Mouse (Mus musculus): ENCODE measurements around the gene Slc9a3r2.
"Not testable (repeated sequence)": the region's sequence is repeated elsewhere in the genome, so short reads cannot be mapped to it uniquely, and the experiment has no call there.

Gene Slc9a3r2

GRCm38 (mm10) chr17:24650070-24650616 is at the start of gene Slc9a3r2:
Gene Slc9a3r2 (minus strand): TSS chr17:24650327.
- DNase-seq (ENCODE audit: low spot score) = peak; percentile 67

- DNase-seq (ENCODE audit: low spot score) = no peak
Observed at GRCm38 (mm10) chr17:24699473-24699872, 49.3 kb upstream of the Slc9a3r2 start.

GRCm38 (mm10) chr17:24698715-24699114 is 48.6 kb upstream of the Slc9a3r2 start:
- no peak for DNase-seq (ENCODE audit: low spot score)

- DNase-seq (ENCODE audit: low spot score) = peak; percentile 26
Observed at GRCm38 (mm10) chr17:24697985-24698384, 47.9 kb upstream of the Slc9a3r2 start.

GRCm38 (mm10) chr17:24696011-24696697 is 46.0 kb upstream of the Slc9a3r2 start, which contains the start of the genes Gfer and Noxo1:
Gene Gfer (minus strand): TSS chr17:24696156.
Gene Noxo1 (plus strand): TSS chr17:24696234.
- DNase-seq (ENCODE audit: low spot score) = peak; percentile 89

GRCm38 (mm10) chr17:24695326-24696010 is 45.3 kb upstream of the Slc9a3r2 start:
- DNase-seq (ENCODE audit: low spot score) = peak; percentile 27

- no peak for DNase-seq (ENCODE audit: low spot score)
Observed at GRCm38 (mm10) chr17:24692385-24692784, 42.3 kb upstream of the Slc9a3r2 start.

GRCm38 (mm10) chr17:24689251-24690081 is 39.3 kb upstream of the Slc9a3r2 start, which contains the start of gene Syngr3:
Gene Syngr3 (minus strand): TSS chr17:24689955.
- DNase-seq (ENCODE audit: low spot score) = peak; percentile 35

GRCm38 (mm10) chr17:24687599-24687998 is 37.5 kb upstream of the Slc9a3r2 start:
- no peak for DNase-seq (ENCODE audit: low spot score)

- DNase-seq (ENCODE audit: low spot score) = peak; percentile 64
Observed at GRCm38 (mm10) chr17:24687146-24687595, 37.0 kb upstream of the Slc9a3r2 start.

- peak; percentile 79 for DNase-seq (ENCODE audit: low spot score)
Observed at GRCm38 (mm10) chr17:24686514-24686913, 36.4 kb upstream of the Slc9a3r2 start.

GRCm38 (mm10) chr17:24677500-24678080 is 27.5 kb upstream of the Slc9a3r2 start:
- no peak for DNase-seq (ENCODE audit: low spot score)

GRCm38 (mm10) chr17:24676877-24677276 is 26.8 kb upstream of the Slc9a3r2 start:
- no peak for DNase-seq (ENCODE audit: low spot score)

GRCm38 (mm10) chr17:24676187-24676586 is 26.1 kb upstream of the Slc9a3r2 start:
- DNase-seq (ENCODE audit: low spot score) = peak; percentile 84

GRCm38 (mm10) chr17:24674277-24674676 is 24.1 kb upstream of the Slc9a3r2 start:
- no peak for DNase-seq (ENCODE audit: low spot score)

- peak; percentile 43 for DNase-seq (ENCODE audit: low spot score)
Observed at GRCm38 (mm10) chr17:24672141-24672540, 22.0 kb upstream of the Slc9a3r2 start.

GRCm38 (mm10) chr17:24671346-24671745 is 21.2 kb upstream of the Slc9a3r2 start:
- no peak for DNase-seq (ENCODE audit: low spot score)

GRCm38 (mm10) chr17:24670246-24670844 is 20.2 kb upstream of the Slc9a3r2 start:
- no peak for DNase-seq (ENCODE audit: low spot score)

GRCm38 (mm10) chr17:24669545-24670245 is 19.6 kb upstream of the Slc9a3r2 start, which contains the start of gene Zfp598:
Gene Zfp598 (plus strand): TSS chr17:24669687.
- DNase-seq (ENCODE audit: low spot score) = peak; percentile 95

GRCm38 (mm10) chr17:24669214-24669544 is 19.1 kb upstream of the Slc9a3r2 start:
- not testable (repeated sequence) for DNase-seq (ENCODE audit: low spot score)

All from embryo, embryonic 10.5 days (tissue).